Mouse (Mus musculus): ENCODE data around the gene Grin2d. TPM values are rescaled to one million over a fixed set of nuclear protein-coding genes. Genes with fewer than 3 reads are reported as not detected.
A peak's percentile ranks its signal among the peaks of the same experiment; 100 is the strongest.

Gene Grin2d
- polyA plus RNA-seq, 1 experiment from 2014 or later, result 0.48 TPM

- Histone ChIP-seq H3K27me3 (peaks cover 27% of the 10 kb centered on the region), H3K36me3 (ENCODE audit: poor library complexity, severe bottlenecking) (no peaks in the 10 kb centered on the region), H3K4me2 (no peak overlapping the region), H3K4me1 (no peaks in the 10 kb centered on the region), H3K9me3 (replicated peaks) (no peaks in the 10 kb centered on the region), H3K4me3 (no peak overlapping the region), H3K9ac (no peak overlapping the region), H3K27ac (no peak overlapping the region)
- no peak for ATAC-seq
- 90% methylated on average over 10 of the region's 10 CpGs for whole genome bisulfite sequencing
These were observed 35.0 kb downstream of the Grin2d start for GRCm38 (mm10) chr7:45842950-45843744.

- H3K9ac ChIP-seq, result peak overlapping the region; percentile 34; the same call in 1 of the 2 replicates
- H3K9me3 ChIP-seq (replicated peaks), result no peaks in the 10 kb centered on the region
- peaks cover 56% of the 10 kb centered on the region for H3K27me3 ChIP-seq
- no peak for ATAC-seq
- H3K4me1 ChIP-seq, result peaks cover 29% of the 10 kb centered on the region
- 2% methylated on average over 22 of the region's 31 CpGs for WGBS
- peaks cover 9% of the 10 kb centered on the region for H3K36me3 ChIP-seq (ENCODE audit: poor library complexity, severe bottlenecking)
- peak overlapping the region; percentile 50 for H3K4me2 ChIP-seq
- peak overlapping the region; percentile 34 for H3K4me3 ChIP-seq
- no peak overlapping the region for H3K27ac ChIP-seq
These were observed 44.3 kb downstream of the Grin2d start for GRCm38 (mm10) chr7:45833924-45834323.

- no peak for ATAC-seq
- under 1% methylated on average over 79 of the region's 86 CpGs for WGBS
- H3K27me3 ChIP-seq, result peaks cover 56% of the 10 kb centered on the region
These were observed 44.9 kb downstream of the Grin2d start for GRCm38 (mm10) chr7:45833148-45833790.

GRCm38 (mm10) chr7:45832428-45832827 is 45.8 kb downstream of the Grin2d start:
- Histone ChIP-seq H3K4me3 (peak overlapping the region; percentile 34), H3K9ac (no peak overlapping the region), H3K27ac (no peak overlapping the region), H3K4me2 (peak overlapping the region; percentile 50), H3K4me1 (peaks cover 29% of the 10 kb centered on the region), H3K36me3 (ENCODE audit: poor library complexity, severe bottlenecking) (peaks cover 24% of the 10 kb centered on the region), H3K27me3 (peaks cover 56% of the 10 kb centered on the region), H3K9me3 (replicated peaks) (no peaks in the 10 kb centered on the region)
- WGBS, result 10% methylated on average over 28 of the region's 30 CpGs
- no peak for ATAC-seq

More at GRCm38 (mm10) chr7:45833148-45833790, 44.9 kb downstream of the Grin2d start:
- H3K36me3 ChIP-seq (ENCODE audit: poor library complexity, severe bottlenecking), result peaks cover 15% of the 10 kb centered on the region
- peaks cover 29% of the 10 kb centered on the region for H3K4me1 ChIP-seq
- H3K9me3 ChIP-seq (replicated peaks), result no peaks in the 10 kb centered on the region
- peak overlapping the region; percentile 50 for H3K4me2 ChIP-seq
- peak overlapping the region; percentile 34 for H3K4me3 ChIP-seq
- no peak overlapping the region for H3K27ac ChIP-seq
- no peak overlapping the region; the same call in 1 of the 2 replicates for H3K9ac ChIP-seq

- H3K4me3 ChIP-seq, result peak overlapping the region; percentile 90
- H3K9ac ChIP-seq, result 0 out of 2 replicates have a peak overlapping the region, but pooled peaks have one; percentile 70
- 0 out of 2 replicates have a peak overlapping the region, but pooled peaks have one; percentile 74 for H3K27ac ChIP-seq
- H3K27me3 ChIP-seq, result peaks cover 49% of the 10 kb centered on the region
- 25% methylated on average over 5 of the region's 5 CpGs for WGBS
- H3K4me2 ChIP-seq, result peak overlapping the region; percentile 87
- no peaks in the 10 kb centered on the region for H3K9me3 ChIP-seq (replicated peaks)
- peaks cover 37% of the 10 kb centered on the region for H3K36me3 ChIP-seq (ENCODE audit: poor library complexity, severe bottlenecking)
- ATAC-seq, result peak; percentile 39
- H3K4me1 ChIP-seq, result peaks cover 29% of the 10 kb centered on the region
These were observed 47.1 kb downstream of the Grin2d start for GRCm38 (mm10) chr7:45831128-45831525.

- peak within 1 kb of the TSS; percentile 70 for H3K9ac ChIP-seq
- H3K4me3 ChIP-seq, result peak within 1 kb of the TSS; percentile 90
- no peaks in the 10 kb centered on the region for H3K9me3 ChIP-seq (replicated peaks)
- H3K27ac ChIP-seq, result peak within 1 kb of the TSS; percentile 74
- H3K27me3 ChIP-seq, result peaks cover 44% of the 10 kb centered on the region
- peak within 1 kb of the TSS; percentile 87 for H3K4me2 ChIP-seq
- peak; percentile 94 for ATAC-seq
- under 1% methylated on average over 35 of the region's 35 CpGs for WGBS
- H3K4me1 ChIP-seq, result peaks cover 29% of the 10 kb centered on the region
- H3K36me3 ChIP-seq (ENCODE audit: poor library complexity, severe bottlenecking), result peaks cover 42% of the 10 kb centered on the region
These were observed 47.6 kb downstream of the Grin2d start, which contains the start of gene Grwd1 for GRCm38 (mm10) chr7:45830427-45831127. Gene Grwd1 (minus strand): TSS chr7:45830944.

- Histone ChIP-seq H3K4me2 (no peak overlapping the region), H3K9ac (no peak overlapping the region), H3K27me3 (peaks cover 5% of the 10 kb centered on the region), H3K4me1 (peaks cover 13% of the 10 kb centered on the region), H3K36me3 (ENCODE audit: poor library complexity, severe bottlenecking) (peaks cover 70% of the 10 kb centered on the region), H3K4me3 (no peak overlapping the region), H3K27ac (no peak overlapping the region), H3K9me3 (replicated peaks) (no peaks in the 10 kb centered on the region)
- 92% methylated on average over 7 of the region's 7 CpGs for WGBS
- no peak for ATAC-seq
These were observed 51.5 kb downstream of the Grin2d start for GRCm38 (mm10) chr7:45826631-45827030.

- WGBS, result 79% methylated on average over 7 of the region's 7 CpGs
- no peak within 1 kb of the TSS for H3K9ac ChIP-seq
These were observed 53.6 kb downstream of the Grin2d start, which contains the start of gene Kcnj14 for GRCm38 (mm10) chr7:45824598-45824997. Gene Kcnj14 (minus strand): TSS chr7:45824782.

GRCm38 (mm10) chr7:45820913-45821312 is 57.3 kb downstream of the Grin2d start:
- Histone ChIP-seq H3K4me2 (no peak overlapping the region), H3K27me3 (peaks cover 10% of the 10 kb centered on the region), H3K4me3 (no peak overlapping the region), H3K27ac (no peak overlapping the region), H3K4me1 (peaks cover 2% of the 10 kb centered on the region; the same call in 1 of the 2 replicates), H3K9ac (no peak overlapping the region), H3K9me3 (replicated peaks) (no peaks in the 10 kb centered on the region), H3K36me3 (ENCODE audit: poor library complexity, severe bottlenecking) (peaks cover 31% of the 10 kb centered on the region)
- ATAC-seq, result no peak

More at GRCm38 (mm10) chr7:45824598-45824997, 53.6 kb downstream of the Grin2d start, which contains the start of gene Kcnj14:
- Histone ChIP-seq H3K4me3 (no peak within 1 kb of the TSS), H3K27me3 (peaks cover 2% of the 10 kb centered on the region; the same call in 1 of the 2 replicates), H3K4me2 (no peak within 1 kb of the TSS), H3K36me3 (ENCODE audit: poor library complexity, severe bottlenecking) (peaks cover 68% of the 10 kb centered on the region), H3K9me3 (replicated peaks) (no peaks in the 10 kb centered on the region), H3K27ac (no peak within 1 kb of the TSS), H3K4me1 (peaks cover 1% of the 10 kb centered on the region)
- no peak for ATAC-seq

- Histone ChIP-seq H3K4me1 (peaks cover 13% of the 10 kb centered on the region), H3K27me3 (peaks cover 10% of the 10 kb centered on the region), H3K27ac (no peak overlapping the region), H3K9ac (no peak overlapping the region), H3K4me2 (no peak overlapping the region), H3K36me3 (ENCODE audit: poor library complexity, severe bottlenecking) (peaks cover 20% of the 10 kb centered on the region), H3K4me3 (no peak overlapping the region), H3K9me3 (replicated peaks) (no peaks in the 10 kb centered on the region)
- no peak for ATAC-seq
- WGBS, result 8% methylated on average over 25 of the region's 25 CpGs
These were observed 58.3 kb downstream of the Grin2d start for GRCm38 (mm10) chr7:45819843-45820242.

GRCm38 (mm10) chr7:45815984-45816351 is 62.2 kb downstream of the Grin2d start:
- peaks cover 10% of the 10 kb centered on the region for H3K27me3 ChIP-seq
- no peak for ATAC-seq
- peaks cover 20% of the 10 kb centered on the region for H3K36me3 ChIP-seq (ENCODE audit: poor library complexity, severe bottlenecking)
- H3K4me3 ChIP-seq, result no peak overlapping the region
- H3K9me3 ChIP-seq (replicated peaks), result no peaks in the 10 kb centered on the region
- H3K9ac ChIP-seq, result no peak overlapping the region
- H3K4me1 ChIP-seq, result peaks cover 33% of the 10 kb centered on the region
- peak overlapping the region; percentile 61; the same call in 1 of the 2 replicates for H3K4me2 ChIP-seq
- WGBS, result 33% methylated on average over 2 of the region's 2 CpGs
- peak overlapping the region; percentile 61; the same call in 1 of the 2 replicates for H3K27ac ChIP-seq

Data from forebrain, embryonic 13.5 days (tissue).